Mouse (Mus musculus) right cerebral cortex, adult 18-20 months (tissue): ENCODE measurements at regions not wholly inside any gene's neighbourhood (a gene's known extent, or its start where the extent isn't known, plus 50 kb on each side); places are given as distances from the start of the nearest gene placed in this dataset.

Experiments
- DNase-seq: peaks from one replicate; pipeline ENCODE4 v3.0.0; 2022; ENCODE audit warnings: mixed read lengths

- peak; percentile 2 for DNase-seq
Observed at GRCm38 (mm10) chr4:54282934-54283333, 457.1 kb downstream of the Tmem38b start.

- no peak for DNase-seq
Observed at GRCm38 (mm10) chr4:54313804-54314203, 488.0 kb downstream of the Tmem38b start.

- DNase-seq = no peak
Observed at GRCm38 (mm10) chr4:54324851-54325250, 499.0 kb downstream of the Tmem38b start.

- no peak for DNase-seq
Observed at GRCm38 (mm10) chr4:54328273-54328672, 502.4 kb downstream of the Tmem38b start.

- DNase-seq = peak; percentile 18
Observed at GRCm38 (mm10) chr4:54328711-54329427, 503.0 kb downstream of the Tmem38b start.

GRCm38 (mm10) chr4:54330686-54331085 lies 504.8 kb downstream of the Tmem38b start:
- DNase-seq = no peak

- no peak for DNase-seq
Observed at GRCm38 (mm10) chr4:54331588-54332211, 505.9 kb downstream of the Tmem38b start.

- DNase-seq = no peak
Observed at GRCm38 (mm10) chr4:54332261-54332660, 506.4 kb downstream of the Tmem38b start.

GRCm38 (mm10) chr4:54338556-54338955 lies 512.7 kb downstream of the Tmem38b start:
- no peak for DNase-seq

GRCm38 (mm10) chr4:54340106-54340505 lies 514.3 kb downstream of the Tmem38b start:
- no peak for DNase-seq

GRCm38 (mm10) chr4:54353657-54354390 lies 528.0 kb downstream of the Tmem38b start:
- no peak for DNase-seq

- DNase-seq = no peak
Observed at GRCm38 (mm10) chr4:54354391-54354726, 528.5 kb downstream of the Tmem38b start.

- no peak for DNase-seq
Observed at GRCm38 (mm10) chr4:54355381-54356040, 529.7 kb downstream of the Tmem38b start.

- no peak for DNase-seq
Observed at GRCm38 (mm10) chr4:54356041-54356427, 530.2 kb downstream of the Tmem38b start.

- no peak for DNase-seq
Observed at GRCm38 (mm10) chr4:54370909-54371308, 545.1 kb downstream of the Tmem38b start.

- DNase-seq = peak; percentile 25
Observed at GRCm38 (mm10) chr4:54371418-54371957, 545.6 kb downstream of the Tmem38b start.

- no peak for DNase-seq
Observed at GRCm38 (mm10) chr4:54373606-54374005, 547.8 kb downstream of the Tmem38b start.

- no peak for DNase-seq
Observed at GRCm38 (mm10) chr4:54374457-54374856, 548.6 kb downstream of the Tmem38b start.

- DNase-seq = no peak
Observed at GRCm38 (mm10) chr4:54387460-54387859, 557.4 kb upstream of the Zfp462 start.

GRCm38 (mm10) chr4:54391536-54392208 lies 553.2 kb upstream of the Zfp462 start:
- DNase-seq = no peak

- DNase-seq = no peak
Observed at GRCm38 (mm10) chr4:54406151-54406550, 538.7 kb upstream of the Zfp462 start.

- no peak for DNase-seq
Observed at GRCm38 (mm10) chr4:54407930-54408329, 536.9 kb upstream of the Zfp462 start.

GRCm38 (mm10) chr4:54430789-54431188 lies 514.1 kb upstream of the Zfp462 start:
- no peak for DNase-seq
